Comparison of ENCODE assay signal across 1 mouse cellular context in the genomic region with DNA sequence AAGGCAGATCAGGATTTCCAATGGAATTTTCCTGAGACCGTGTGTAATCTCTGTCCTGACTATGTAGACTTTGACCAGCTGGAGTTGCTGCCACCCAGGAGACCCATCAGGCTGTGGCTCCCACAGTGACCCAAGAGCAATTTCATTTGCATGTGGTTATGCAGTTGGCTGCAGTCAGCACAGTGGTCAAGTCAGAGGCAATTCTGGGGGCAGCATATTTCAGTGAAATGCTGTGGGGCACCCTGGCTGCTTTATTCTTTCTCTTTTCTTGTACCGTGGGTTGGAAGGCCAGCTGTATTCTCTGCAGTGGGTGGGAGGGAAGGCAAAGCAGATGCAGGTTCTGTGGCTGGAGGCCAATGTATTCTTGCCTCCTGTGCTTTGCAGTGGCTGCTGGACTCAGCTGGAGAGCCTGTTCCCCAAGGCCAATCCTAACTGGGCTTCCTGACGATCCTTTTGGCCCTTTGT.
TF ChIP-seq lines count a peak whose summit lies in the region.

No protein-coding gene starts in this region.

TF ChIP-seq in CH12.LX, 34 proteins besides CTCF, POLR2A, EP300 and RAD21 (continued from another document):
- TF ChIP-seq NELFE (IDR thresholded peaks at IDR 0.05; ENCODE audit: low read depth, low read length) = no peak
- TF ChIP-seq ZNF384 (IDR thresholded peaks at IDR 0.05; ENCODE audit: low read depth, low read length) = no peak
- TF ChIP-seq ZC3H11A (IDR thresholded peaks at IDR 0.05; ENCODE audit: low read depth, low read length) = no peak
- no peak for TF ChIP-seq TBP (conservative IDR thresholded peaks at IDR 0.05; ENCODE audit: low read depth, low read length)
